Mouse (Mus musculus) kidney, postnatal 0 days (tissue): ENCODE measurements around the gene Qprt. TPM values are rescaled to one million over a fixed set of nuclear protein-coding genes. Genes with fewer than 3 reads are reported as not detected.

Experiments used
- ATAC-seq: fragments of 200-750 bp; cut with Nextera tagmentation; replicated peaks from 2 replicates; pipeline ENCODE4 v1.8.0; 2017; ENCODE audit warnings: low read depth, moderate number of reproducible peaks, moderate TSS enrichment, moderate library complexity; ENCODE audit not compliant: low FRiP score
- DNase-seq: peaks from one replicate; pipeline ENCODE4 v3.0.0-alpha.2; 2016; ENCODE audit warnings: low spot score
- H3K27ac ChIP-seq: fragments of 300-500 bp; sonication (generic); 2 replicates; pipeline ENCODE4 v1.5.1; 2014; ENCODE audit warnings: mild to moderate bottlenecking
- H3K27me3 ChIP-seq: fragments of 300-500 bp; sonication (generic); 2 replicates; pipeline ENCODE4 v1.6.1; 2014; ENCODE audit warnings: low read length, mixed read lengths; ENCODE audit not compliant: insufficient read depth
- H3K36me3 ChIP-seq: fragments of 300-500 bp; sonication (generic); 2 replicates; pipeline ENCODE4 v1.6.1; 2014; ENCODE audit warnings: low read length, mixed read lengths; ENCODE audit not compliant: insufficient read depth
- H3K4me1 ChIP-seq: fragments of 300-500 bp; sonication (generic); replicated peaks from 2 replicates; pipeline ENCODE4 v1.6.1; 2014; ENCODE audit warnings: antibody characterized with exemption, low read length, mixed read lengths; ENCODE audit not compliant: insufficient read depth
- H3K4me2 ChIP-seq: fragments of 300-500 bp; sonication (generic); 2 replicates; pipeline ENCODE4 v1.6.1; 2014; ENCODE audit warnings: mild to moderate bottlenecking, low read length, moderate library complexity, mixed read lengths
- H3K4me3 ChIP-seq: fragments of 300-500 bp; sonication (generic); replicated peaks from 2 replicates; pipeline ENCODE4 v1.5.1; 2014; ENCODE audit warnings: low read depth, low read length
- H3K9ac ChIP-seq: fragments of 300-500 bp; sonication (generic); 2 replicates; pipeline ENCODE4 v1.6.1; 2014; ENCODE audit warnings: low read depth, low read length
- H3K9me3 ChIP-seq: fragments of 300-500 bp; sonication (generic); replicated peaks from 2 replicates; pipeline ENCODE4 v1.6.1; 2016; ENCODE audit warnings: low read length, inconsistent platforms, mixed read lengths
- CTCF ChIP-seq: IDR thresholded peaks from 2 replicates; pipeline ENCODE4 v1.5.1; 2016; ENCODE audit warnings: antibody characterized with exemption, low read depth, mild to moderate bottlenecking, moderate library complexity
- WGBS: fragments of 180-500 bp; shearing (Covaris S2); extraction: QIAGEN DNeasy Blood & Tissue Kit; methylation state at CpG from one replicate; pipeline ENCODE4 v1.1.7; 2014; 5-methylcytosine and 5-hydroxymethylcytosine counted together
- polyA plus RNA-seq: library from polyadenylated mRNA; unstranded; fragments of >200 nt; fragmentation: Nextera tagmentation; extraction: Ambion mirVana; gene quantifications from 2 replicates; pipeline ENCODE4 v1.2.1, GENCODE M21; 2015

Qprt gene
- polyA plus RNA-seq, 1 experiment from 2014 or later = 37.4 TPM

GRCm38 (mm10) chr7:127118671-127119445 is 3.2 kb downstream of the Qprt start:
- no peaks in the 10 kb centered on the region for H3K36me3 ChIP-seq
- ATAC-seq = no peak
- H3K4me2 ChIP-seq = no peak overlapping the region
- no peak overlapping the region for H3K9ac ChIP-seq
- H3K27me3 ChIP-seq = no peaks in the 10 kb centered on the region
- no peak for DNase-seq
- H3K4me1 ChIP-seq = peaks cover 21% of the 10 kb centered on the region
- no peak overlapping the region for H3K4me3 ChIP-seq
- no peak for TF ChIP-seq CTCF
- WGBS = 49% methylated on average over 14 of the region's 14 CpGs
- no peaks in the 10 kb centered on the region for H3K9me3 ChIP-seq
- peak overlapping the region; percentile 55 for H3K27ac ChIP-seq

GRCm38 (mm10) chr7:127117948-127118347 is 4.1 kb downstream of the Qprt start:
- Histone ChIP-seq H3K9me3 (no peaks in the 10 kb centered on the region), H3K9ac (no peak overlapping the region), H3K4me3 (no peak overlapping the region), H3K27ac (peak overlapping the region; percentile 55; the same call in 1 of the 2 replicates), H3K4me1 (peaks cover 21% of the 10 kb centered on the region), H3K4me2 (no peak overlapping the region), H3K36me3 (no peaks in the 10 kb centered on the region), H3K27me3 (no peaks in the 10 kb centered on the region)
- whole genome bisulfite sequencing = 26% methylated on average over 5 of the region's 5 CpGs
- peak; percentile 71 for DNase-seq
- ATAC-seq = peak; percentile 33
- TF ChIP-seq CTCF = peak; percentile 62

GRCm38 (mm10) chr7:127116331-127116935 is 5.6 kb downstream of the Qprt start:
- H3K27me3 ChIP-seq = no peaks in the 10 kb centered on the region
- 41% methylated on average over 11 of the region's 11 CpGs for WGBS

GRCm38 (mm10) chr7:127114920-127115319 is 7.1 kb downstream of the Qprt start:
- Histone ChIP-seq H3K4me1 (peaks cover 19% of the 10 kb centered on the region), H3K36me3 (no peaks in the 10 kb centered on the region), H3K4me3 (no peak overlapping the region), H3K27me3 (no peaks in the 10 kb centered on the region), H3K27ac (no peak overlapping the region), H3K4me2 (no peak overlapping the region), H3K9ac (no peak overlapping the region), H3K9me3 (no peaks in the 10 kb centered on the region)
- WGBS = 74% methylated on average over 11 of the region's 11 CpGs
- DNase-seq = no peak
- no peak for TF ChIP-seq CTCF
- no peak for ATAC-seq

More at GRCm38 (mm10) chr7:127116331-127116935, 5.6 kb downstream of the Qprt start:
- H3K27ac ChIP-seq = peak overlapping the region; percentile 37; the same call in 1 of the 2 replicates
- no peaks in the 10 kb centered on the region for H3K36me3 ChIP-seq
- no peak overlapping the region for H3K4me3 ChIP-seq
- no peak overlapping the region for H3K4me2 ChIP-seq
- ATAC-seq = no peak
- DNase-seq = peak; percentile 60
- H3K9ac ChIP-seq = no peak overlapping the region
- peaks cover 19% of the 10 kb centered on the region for H3K4me1 ChIP-seq
- no peak for TF ChIP-seq CTCF
- no peaks in the 10 kb centered on the region for H3K9me3 ChIP-seq

- H3K4me1 ChIP-seq = peaks cover 12% of the 10 kb centered on the region; the same call in 1 of the 2 replicates
- 40% methylated on average over 12 of the region's 12 CpGs for WGBS
- DNase-seq (peak; percentile 45), ATAC-seq (peak; percentile 19; the same call in 1 of the 2 replicates)
- H3K4me2 ChIP-seq = no peak overlapping the region
- H3K4me3 ChIP-seq = no peak overlapping the region
- TF ChIP-seq CTCF = no peak
- H3K27ac ChIP-seq = peak overlapping the region; percentile 84
- H3K9ac ChIP-seq = no peak overlapping the region
- H3K36me3 ChIP-seq = no peaks in the 10 kb centered on the region
- H3K27me3 ChIP-seq = no peaks in the 10 kb centered on the region
- no peaks in the 10 kb centered on the region for H3K9me3 ChIP-seq
Measured at GRCm38 (mm10) chr7:127113614-127114259, 8.3 kb downstream of the Qprt start.

GRCm38 (mm10) chr7:127112921-127113597 is 9.0 kb downstream of the Qprt start:
- no peak overlapping the region for H3K4me3 ChIP-seq
- no peaks in the 10 kb centered on the region for H3K9me3 ChIP-seq
- no peaks in the 10 kb centered on the region for H3K27me3 ChIP-seq
- WGBS = 37% methylated on average over 9 of the region's 9 CpGs
- no peaks in the 10 kb centered on the region for H3K36me3 ChIP-seq
- H3K27ac ChIP-seq = peak overlapping the region; percentile 84; the same call in 1 of the 2 replicates
- no peak overlapping the region for H3K4me2 ChIP-seq
- no peak for ATAC-seq
- no peak overlapping the region for H3K9ac ChIP-seq
- TF ChIP-seq CTCF = no peak
- 0 out of 2 replicates have a peak, but pooled peaks cover 8% of the 10 kb centered on the region for H3K4me1 ChIP-seq
- no peak for DNase-seq
